Mouse (Mus musculus): ENCODE measurements around the gene Sprn. TPM values are rescaled to one million over a fixed set of nuclear protein-coding genes. Genes with fewer than 3 reads are reported as not detected.

Gene Sprn
- polyA plus RNA-seq, 1 experiment: 16.2 TPM

- TF ChIP-seq POLR2A (IDR thresholded peaks at IDR 0.05; ENCODE audit: borderline replicate concordance, extremely low read depth, insufficient read depth, insufficient read length, poor library complexity, severe bottlenecking): no peak
- DNase-seq (ENCODE audit: low read depth): no peak
Observed at GRCm38 (mm10) chr7:140121338-140121910, 33.3 kb downstream of the Sprn start.

- no peak for DNase-seq (ENCODE audit: low read depth)
- no peak for TF ChIP-seq POLR2A (IDR thresholded peaks at IDR 0.05; ENCODE audit: borderline replicate concordance, extremely low read depth, insufficient read depth, insufficient read length, poor library complexity, severe bottlenecking)
- no peak for TF ChIP-seq CTCF (IDR thresholded peaks at IDR 0.05; ENCODE audit: borderline replicate concordance, extremely low read depth, insufficient read depth, insufficient read length)
Observed at GRCm38 (mm10) chr7:140120484-140120883, 34.2 kb downstream of the Sprn start.

DNA sequence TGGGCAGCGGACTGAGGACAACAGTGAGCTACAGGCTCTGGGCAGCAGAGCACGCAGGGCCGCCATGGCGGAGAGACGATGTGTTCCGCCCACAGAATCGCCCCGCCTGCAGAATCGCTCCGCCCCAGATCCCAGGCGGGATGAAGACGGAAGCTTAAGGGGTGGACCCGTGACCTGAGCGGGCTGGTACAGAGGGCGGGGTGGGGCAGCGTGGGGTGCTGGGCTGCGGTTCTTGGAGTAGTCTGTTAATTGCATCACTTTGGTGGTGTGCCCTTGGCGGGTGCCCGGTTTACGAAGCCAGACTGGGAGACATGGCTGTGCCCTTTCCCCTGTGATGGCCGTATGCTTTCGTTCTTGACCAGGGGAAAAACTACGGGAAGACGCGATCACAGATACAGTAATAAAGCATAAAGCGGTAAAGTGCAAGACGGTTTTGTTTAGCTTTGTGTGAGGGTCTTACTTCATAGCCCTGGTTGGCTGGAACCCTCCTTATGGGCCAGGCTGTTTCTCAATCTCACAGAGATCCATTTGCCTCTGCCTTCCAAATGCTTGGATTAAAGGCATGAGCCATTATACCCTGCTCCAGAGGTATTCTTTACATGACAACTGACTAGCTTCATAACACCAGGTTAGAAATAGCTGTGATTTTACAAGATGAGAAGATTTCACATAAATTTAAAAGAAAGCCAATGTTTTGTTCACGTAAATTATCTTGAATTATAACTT lies 38.2 kb downstream of the Sprn start, which contains the start of gene Echs1:
Echs1 (minus strand) TSS at position 148 of the 726 bp plus-strand sequence.
- peak; percentile 94 for DNase-seq (ENCODE audit: low read depth)
- TF ChIP-seq CTCF (IDR thresholded peaks at IDR 0.05; ENCODE audit: borderline replicate concordance, extremely low read depth, insufficient read depth, insufficient read length) (no peak), POLR2A (IDR thresholded peaks at IDR 0.05; ENCODE audit: borderline replicate concordance, extremely low read depth, insufficient read depth, insufficient read length, poor library complexity, severe bottlenecking) (peak; percentile 76; the same call in 1 of the 2 replicates)

GRCm38 (mm10) chr7:140115583-140116328 lies 38.9 kb downstream of the Sprn start, which contains the start of gene Paox:
Gene Paox, plus strand, starts transcription at chr7:140115799.
- DNase-seq (ENCODE audit: low read depth): peak; percentile 80
- no peak for TF ChIP-seq CTCF (IDR thresholded peaks at IDR 0.05; ENCODE audit: borderline replicate concordance, extremely low read depth, insufficient read depth, insufficient read length)
- no peak for TF ChIP-seq POLR2A (IDR thresholded peaks at IDR 0.05; ENCODE audit: borderline replicate concordance, extremely low read depth, insufficient read depth, insufficient read length, poor library complexity, severe bottlenecking)

DNA sequence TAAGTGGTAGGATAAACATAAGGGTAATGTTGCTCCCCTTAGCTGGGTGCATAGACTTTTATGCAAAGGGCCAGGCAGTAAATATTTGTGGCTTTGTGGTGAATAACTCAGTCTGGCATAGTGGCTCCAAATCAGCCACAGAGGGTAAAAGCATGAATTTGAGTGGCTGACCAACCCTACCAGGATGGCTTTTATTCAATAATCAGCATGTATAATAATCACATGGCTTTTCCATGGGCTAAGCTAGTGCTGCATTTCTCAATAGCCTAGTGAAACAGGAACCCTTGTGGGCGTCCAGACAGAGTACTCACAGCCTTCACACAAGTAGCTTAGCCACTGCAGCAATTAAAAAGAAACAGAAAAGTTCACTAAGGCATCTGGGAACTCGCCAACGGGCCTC lies 42.7 kb downstream of the Sprn start:
- no peak for DNase-seq (ENCODE audit: low read depth)
- no peak for TF ChIP-seq POLR2A (IDR thresholded peaks at IDR 0.05; ENCODE audit: borderline replicate concordance, extremely low read depth, insufficient read depth, insufficient read length, poor library complexity, severe bottlenecking)
- TF ChIP-seq CTCF (IDR thresholded peaks at IDR 0.05; ENCODE audit: borderline replicate concordance, extremely low read depth, insufficient read depth, insufficient read length): no peak

GRCm38 (mm10) chr7:140104009-140104408 lies 50.7 kb downstream of the Sprn start:
- DNase-seq (ENCODE audit: low read depth): no peak
- TF ChIP-seq POLR2A (IDR thresholded peaks at IDR 0.05; ENCODE audit: borderline replicate concordance, extremely low read depth, insufficient read depth, insufficient read length, poor library complexity, severe bottlenecking): no peak
- TF ChIP-seq CTCF (IDR thresholded peaks at IDR 0.05; ENCODE audit: borderline replicate concordance, extremely low read depth, insufficient read depth, insufficient read length): no peak

- DNase-seq (ENCODE audit: low read depth): peak; percentile 86
- no peak; the same call in 1 of the 2 replicates for TF ChIP-seq POLR2A (IDR thresholded peaks at IDR 0.05; ENCODE audit: borderline replicate concordance, extremely low read depth, insufficient read depth, insufficient read length, poor library complexity, severe bottlenecking)
- TF ChIP-seq CTCF (IDR thresholded peaks at IDR 0.05; ENCODE audit: borderline replicate concordance, extremely low read depth, insufficient read depth, insufficient read length): no peak
Observed at GRCm38 (mm10) chr7:140101993-140102860, 52.5 kb downstream of the Sprn start, which contains the start of gene Fuom. Gene Fuom, minus strand, starts transcription at chr7:140102441.

GRCm38 (mm10) chr7:140101498-140101897 lies 53.2 kb downstream of the Sprn start:
- DNase-seq (ENCODE audit: low read depth): no peak
- TF ChIP-seq POLR2A (IDR thresholded peaks at IDR 0.05; ENCODE audit: borderline replicate concordance, extremely low read depth, insufficient read depth, insufficient read length, poor library complexity, severe bottlenecking) (no peak), CTCF (IDR thresholded peaks at IDR 0.05; ENCODE audit: borderline replicate concordance, extremely low read depth, insufficient read depth, insufficient read length) (no peak)

Other genes starting within 250 kb of the Sprn start
- gene Utf1, start 211.1 kb downstream of the Sprn start, polyA plus RNA-seq (2012; rRNA removed): not detected in 2 replicates
- 0.55 and 0.76 TPM in 2 replicates for gene 6430531B16Rik, start 176.1 kb downstream of the Sprn start, polyA plus RNA-seq (2012; rRNA removed)
- gene Adam8, start 162.3 kb downstream of the Sprn start, polyA plus RNA-seq (2012; rRNA removed): 12.7 and 14.7 TPM in 2 replicates
- gene Zfp511, start 118.5 kb downstream of the Sprn start, polyA plus RNA-seq (2012; rRNA removed): 88.0 and 121 TPM in 2 replicates
- 70.3 and 76.2 TPM in 2 replicates for gene Tubgcp2, start 118.2 kb downstream of the Sprn start, polyA plus RNA-seq (2012; rRNA removed)
- gene Msx3, start 105.8 kb downstream of the Sprn start, polyA plus RNA-seq (2012; rRNA removed): 1.3 and 4.0 TPM in 2 replicates
- 146 and 172 TPM in 2 replicates for gene Caly, start 72.3 kb downstream of the Sprn start, polyA plus RNA-seq (2012; rRNA removed)
- 6.4 TPM in 1 of 2 replicates, not detected in the other for gene Prap1, start 61.5 kb downstream of the Sprn start, polyA plus RNA-seq (2012; rRNA removed)
- 25.3 and 25.7 TPM in 2 replicates for gene Fuom, start 52.4 kb downstream of the Sprn start, polyA plus RNA-seq (2012; rRNA removed)
- 5.1 and 6.0 TPM in 2 replicates for gene Paox, start 39.1 kb downstream of the Sprn start, polyA plus RNA-seq (2012; rRNA removed)
- 74.9 and 75.4 TPM in 2 replicates for gene Echs1, start 38.4 kb downstream of the Sprn start, polyA plus RNA-seq (2012; rRNA removed)
- gene Mtg1, start 17.3 kb downstream of the Sprn start, polyA plus RNA-seq (2012; rRNA removed): 33.9 and 41.5 TPM in 2 replicates
- not detected in 2 replicates for gene Olfr522, start 9.9 kb upstream of the Sprn start, polyA plus RNA-seq (2012; rRNA removed)
- gene Olfr523, start 18.3 kb upstream of the Sprn start, polyA plus RNA-seq (2012; rRNA removed): not detected in 2 replicates
- not detected in 2 replicates for gene Olfr524, start 51.1 kb upstream of the Sprn start, polyA plus RNA-seq (2012; rRNA removed)
- 0.04 TPM in 1 of 2 replicates, not detected in the other for gene Cd163l1, start 63.4 kb upstream of the Sprn start, polyA plus RNA-seq (2012; rRNA removed)
- 0.05 TPM in 1 of 2 replicates, not detected in the other for gene 5830411N06Rik, start 92.4 kb upstream of the Sprn start, polyA plus RNA-seq (2012; rRNA removed)
- not detected in 2 replicates for gene Olfr525, start 166.0 kb upstream of the Sprn start, polyA plus RNA-seq (2012; rRNA removed)
- gene Olfr527, start 179.1 kb upstream of the Sprn start, polyA plus RNA-seq (2012; rRNA removed): not detected in 2 replicates
- gene Olfr60, start 206.8 kb upstream of the Sprn start, polyA plus RNA-seq (2012; rRNA removed): not detected in 2 replicates
- gene Olfr530, start 221.5 kb upstream of the Sprn start, polyA plus RNA-seq (2012; rRNA removed): not detected in 2 replicates
- gene Olfr531, start 248.0 kb upstream of the Sprn start, polyA plus RNA-seq (2012; rRNA removed): not detected in 2 replicates

All from brain, embryonic 14.5 days (tissue).